Comparison of ENCODE assay signal across 8 mouse cellular contexts in genomic region chr10:80678601-80679377, GRCm38 (mm10). TPM values are rescaled to one million over a fixed set of nuclear protein-coding genes. Genes with fewer than 3 reads are reported as not detected.
DNase-seq lines count a peak whose midpoint lies in the region; ATAC-seq and TF ChIP-seq lines count a peak whose summit lies in the region.

No protein-coding gene starts in this region.

- no peaks in the 10 kb centered on the region for H3K27me3 ChIP-seq in heart, embryonic 10.5 days (ENCODE audit: insufficient read depth, poor library complexity, severe bottlenecking)
- no peaks in the 10 kb centered on the region for H3K27me3 ChIP-seq in heart, embryonic 14.5 days (ENCODE audit: control insufficient read depth, insufficient read depth, low read length)
- H3K27me3 ChIP-seq in limb, embryonic 14.5 days (ENCODE audit: control insufficient read depth, insufficient read depth, low read length): no peaks in the 10 kb centered on the region
- H3K27me3 ChIP-seq in neural tube, embryonic 12.5 days (replicated peaks): no peaks in the 10 kb centered on the region

- H3K9ac ChIP-seq in heart, embryonic 14.5 days (ENCODE audit: low read length): peak overlapping the region; percentile 46
- no peak overlapping the region for H3K9ac ChIP-seq in limb, embryonic 14.5 days (ENCODE audit: low read depth, low read length, severe bottlenecking)
- H3K9ac ChIP-seq in neural tube, embryonic 12.5 days: no peak overlapping the region

- peaks cover 12% of the 10 kb centered on the region; the same call in 1 of the 2 replicates for H3K36me3 ChIP-seq in heart, embryonic 10.5 days
- H3K36me3 ChIP-seq in heart, embryonic 14.5 days (ENCODE audit: control insufficient read depth, insufficient read depth, low read length): peaks cover 10% of the 10 kb centered on the region; the same call in 1 of the 2 replicates
- H3K36me3 ChIP-seq in limb, embryonic 14.5 days (ENCODE audit: control insufficient read depth, insufficient read depth, low read length): peaks cover 11% of the 10 kb centered on the region; the same call in 1 of the 2 replicates
- peaks cover 14% of the 10 kb centered on the region; the same call in 1 of the 2 replicates for H3K36me3 ChIP-seq in neural tube, embryonic 12.5 days

- no peaks in the 10 kb centered on the region for H3K9me3 ChIP-seq in heart, embryonic 10.5 days
- H3K9me3 ChIP-seq in heart, embryonic 14.5 days (ENCODE audit: control insufficient read depth, low read length): no peaks in the 10 kb centered on the region
- no peaks in the 10 kb centered on the region for H3K9me3 ChIP-seq in limb, embryonic 14.5 days (ENCODE audit: control insufficient read depth, low read length)
- no peaks in the 10 kb centered on the region for H3K9me3 ChIP-seq in neural tube, embryonic 12.5 days

- peak overlapping the region; percentile 98 for H3K27ac ChIP-seq in heart, embryonic 10.5 days
- H3K27ac ChIP-seq in heart, embryonic 14.5 days (replicated peaks in 1 of 2; ENCODE audit: control insufficient read depth in 1 of 2, insufficient read depth in 1 of 2, low read depth in 2 of 2, low read length in 2 of 2): peak overlapping the region; percentile 98 to 99
- H3K27ac ChIP-seq in limb, embryonic 14.5 days (replicated peaks; ENCODE audit: low read depth, low read length): peak overlapping the region; percentile 86
- H3K27ac ChIP-seq in neural tube, embryonic 12.5 days: peak overlapping the region; percentile 39

- DNase-seq in heart, embryonic 10.5 days (ENCODE audit: low spot score): no peak
- DNase-seq in heart, adult 8-10 months (ENCODE audit: low spot score): no peak
- peak; percentile 62 for DNase-seq in NIH3T3 (ENCODE audit: low read depth)
- no peak for DNase-seq in limb, embryonic 14.5 days (ENCODE audit: low spot score)
- DNase-seq in urinary bladder, postnatal 4 days (ENCODE audit: low spot score in 2 of 2): no peak
- no peak for DNase-seq in c-Kit-positive CD71-positive TER-119-positive erythroid progenitor cells, embryonic 14.5 days (ENCODE audit: low spot score)

- no peak for ATAC-seq in heart, embryonic 14.5 days (ENCODE audit: insufficient number of reproducible peaks, insufficient read depth, low FRiP score, low read depth)
- ATAC-seq in limb, embryonic 14.5 days (ENCODE audit: low FRiP score, low read depth): no peak
- no peak for ATAC-seq in neural tube, embryonic 12.5 days (ENCODE audit: low FRiP score, low read depth)

- no peak for TF ChIP-seq POLR2A in limb, embryonic 14.5 days (IDR thresholded peaks at IDR 0.05; ENCODE audit: borderline replicate concordance, extremely low read depth, insufficient read depth, insufficient read length)

- H3K4me3 ChIP-seq in heart, embryonic 10.5 days: peak overlapping the region; percentile 95
- H3K4me3 ChIP-seq in heart, embryonic 14.5 days (ENCODE audit: control insufficient read depth in 1 of 2, insufficient read depth in 1 of 2, low read depth in 1 of 2, low read length in 2 of 2): peak overlapping the region in 1 of 2 experiments; percentile 43; a peak in 1 of 4 replicates
- no peak overlapping the region for H3K4me3 ChIP-seq in limb, embryonic 14.5 days (replicated peaks; ENCODE audit: low read length)
- H3K4me3 ChIP-seq in neural tube, embryonic 12.5 days: no peak overlapping the region

- peak overlapping the region; percentile 72 for H3K4me2 ChIP-seq in heart, embryonic 14.5 days (ENCODE audit: low read length)
- H3K4me2 ChIP-seq in limb, embryonic 14.5 days (replicated peaks; ENCODE audit: low read depth, low read length, severe bottlenecking): peak overlapping the region; percentile 55; the same call in 1 of the 2 replicates
- H3K4me2 ChIP-seq in neural tube, embryonic 12.5 days (replicated peaks): peak overlapping the region; percentile 89

- 49% methylated on average over 10 of the region's 10 CpGs for WGBS in heart, embryonic 10.5 days
- 41% methylated on average over 9 of the region's 10 CpGs for WGBS in heart, embryonic 14.5 days
- 62% methylated on average over 8 of the region's 10 CpGs for WGBS in limb, embryonic 14.5 days
- WGBS in neural tube, embryonic 12.5 days: 58% methylated on average over 10 of the region's 10 CpGs

- peaks cover 56% of the 10 kb centered on the region for H3K4me1 ChIP-seq in heart, embryonic 10.5 days
- peaks cover 45 to 46% of the 10 kb centered on the region in 2 experiments for H3K4me1 ChIP-seq in heart, embryonic 14.5 days (ENCODE audit: control insufficient read depth in 2 of 2, insufficient read depth in 2 of 2, low read length in 2 of 2)
- H3K4me1 ChIP-seq in limb, embryonic 14.5 days (ENCODE audit: control insufficient read depth, insufficient read depth, low read length): peaks cover 41% of the 10 kb centered on the region
- H3K4me1 ChIP-seq in neural tube, embryonic 12.5 days: peaks cover 44% of the 10 kb centered on the region

RNA-seq across cellular contexts. Expression of gene Mknk2, which starts 0.9 kb away (rescaled TPM):
- 90.8 and 92.0 TPM in 2 replicates for polyA plus RNA-seq in heart, embryonic 10.5 days (2016; fragmentation: Nextera tagmentation; extraction: Ambion mirVana)
- total RNA-seq in heart, adult 8-10 months (2022): 100 to 1,000 TPM; 197 to 243 (median 216) TPM
- 69.5 and 82.7 TPM in 2 replicates for polyA plus RNA-seq in heart, embryonic 14.5 days (2014; fragmentation: Nextera tagmentation; extraction: Ambion mirVana)
- polyA plus RNA-seq in limb, embryonic 14.5 days (2012; rRNA removed): 108 and 147 TPM in 2 replicates
- polyA plus RNA-seq in limb, embryonic 14.5 days (2014; fragmentation: Nextera tagmentation; extraction: Ambion mirVana): 93.0 and 97.7 TPM in 2 replicates
- 86.5 and 88.5 TPM in 2 replicates for polyA plus RNA-seq in neural tube, embryonic 12.5 days (2016; fragmentation: Nextera tagmentation; extraction: Ambion mirVana)

RNA-seq across cellular contexts. Expression of gene Btbd2, which starts 21.9 kb away (rescaled TPM):
- polyA plus RNA-seq in heart, embryonic 10.5 days (2016; fragmentation: Nextera tagmentation; extraction: Ambion mirVana): 59.0 and 69.9 TPM in 2 replicates
- 10 to 100 TPM; 44.0 to 52.5 (median 48.5) TPM for total RNA-seq in heart, adult 8-10 months (2022)
- 49.4 and 53.8 TPM in 2 replicates for polyA plus RNA-seq in heart, embryonic 14.5 days (2014; fragmentation: Nextera tagmentation; extraction: Ambion mirVana)
- 87.8 and 122 TPM in 2 replicates for polyA plus RNA-seq in limb, embryonic 14.5 days (2012; rRNA removed)
- 78.0 and 89.1 TPM in 2 replicates for polyA plus RNA-seq in limb, embryonic 14.5 days (2014; fragmentation: Nextera tagmentation; extraction: Ambion mirVana)
- polyA plus RNA-seq in neural tube, embryonic 12.5 days (2016; fragmentation: Nextera tagmentation; extraction: Ambion mirVana): 92.8 and 100 TPM in 2 replicates

RNA-seq across cellular contexts. Expression of gene Mob3a, which starts 23.0 kb away (rescaled TPM):
- polyA plus RNA-seq in heart, embryonic 10.5 days (2016; fragmentation: Nextera tagmentation; extraction: Ambion mirVana): 54.8 and 56.8 TPM in 2 replicates
- total RNA-seq in heart, adult 8-10 months (2022): 1 to 10 TPM; 3.8 to 6.0 (median 5.4) TPM
- 19.1 and 22.3 TPM in 2 replicates for polyA plus RNA-seq in heart, embryonic 14.5 days (2014; fragmentation: Nextera tagmentation; extraction: Ambion mirVana)
- polyA plus RNA-seq in limb, embryonic 14.5 days (2012; rRNA removed): 33.7 and 42.7 TPM in 2 replicates
- 35.9 and 36.5 TPM in 2 replicates for polyA plus RNA-seq in limb, embryonic 14.5 days (2014; fragmentation: Nextera tagmentation; extraction: Ambion mirVana)
- polyA plus RNA-seq in neural tube, embryonic 12.5 days (2016; fragmentation: Nextera tagmentation; extraction: Ambion mirVana): 59.4 and 61.5 TPM in 2 replicates

RNA-seq across cellular contexts. Expression of gene Izumo4, which starts 23.2 kb away (rescaled TPM):
- 12.8 and 14.4 TPM in 2 replicates for polyA plus RNA-seq in heart, embryonic 10.5 days (2016; fragmentation: Nextera tagmentation; extraction: Ambion mirVana)
- total RNA-seq in heart, adult 8-10 months (2022): 1 to 10 TPM; 2.2 to 5.3 (median 3.6) TPM
- polyA plus RNA-seq in heart, embryonic 14.5 days (2014; fragmentation: Nextera tagmentation; extraction: Ambion mirVana): 3.5 and 7.0 TPM in 2 replicates
- 64.5 and 66.1 TPM in 2 replicates for polyA plus RNA-seq in limb, embryonic 14.5 days (2012; rRNA removed)
- 14.4 and 15.9 TPM in 2 replicates for polyA plus RNA-seq in limb, embryonic 14.5 days (2014; fragmentation: Nextera tagmentation; extraction: Ambion mirVana)
- polyA plus RNA-seq in neural tube, embryonic 12.5 days (2016; fragmentation: Nextera tagmentation; extraction: Ambion mirVana): 28.6 and 29.3 TPM in 2 replicates

RNA-seq across cellular contexts. Expression of gene Csnk1g2, which starts 56.2 kb away (rescaled TPM):
- polyA plus RNA-seq in heart, embryonic 10.5 days (2016; fragmentation: Nextera tagmentation; extraction: Ambion mirVana): 110 and 150 TPM in 2 replicates
- total RNA-seq in heart, adult 8-10 months (2022): 100 to 1,000 TPM; 119 to 132 (median 122) TPM
- polyA plus RNA-seq in heart, embryonic 14.5 days (2014; fragmentation: Nextera tagmentation; extraction: Ambion mirVana): 64.8 and 65.0 TPM in 2 replicates
- 253 and 298 TPM in 2 replicates for polyA plus RNA-seq in limb, embryonic 14.5 days (2012; rRNA removed)
- 110 and 125 TPM in 2 replicates for polyA plus RNA-seq in limb, embryonic 14.5 days (2014; fragmentation: Nextera tagmentation; extraction: Ambion mirVana)
- polyA plus RNA-seq in neural tube, embryonic 12.5 days (2016; fragmentation: Nextera tagmentation; extraction: Ambion mirVana): 173 and 192 TPM in 2 replicates

Comparison
In these comparisons a context has a peak if more than half of its experiments do, and no peak if none do; other contexts are left out.
1. H3K27ac ChIP-seq: peak in every context shown above with its lines; median percentile 98 in heart, embryonic 14.5 days; 98 in heart, embryonic 10.5 days; 86 in limb, embryonic 14.5 days; 39 in neural tube, embryonic 12.5 days.